In the genomic region with DNA sequence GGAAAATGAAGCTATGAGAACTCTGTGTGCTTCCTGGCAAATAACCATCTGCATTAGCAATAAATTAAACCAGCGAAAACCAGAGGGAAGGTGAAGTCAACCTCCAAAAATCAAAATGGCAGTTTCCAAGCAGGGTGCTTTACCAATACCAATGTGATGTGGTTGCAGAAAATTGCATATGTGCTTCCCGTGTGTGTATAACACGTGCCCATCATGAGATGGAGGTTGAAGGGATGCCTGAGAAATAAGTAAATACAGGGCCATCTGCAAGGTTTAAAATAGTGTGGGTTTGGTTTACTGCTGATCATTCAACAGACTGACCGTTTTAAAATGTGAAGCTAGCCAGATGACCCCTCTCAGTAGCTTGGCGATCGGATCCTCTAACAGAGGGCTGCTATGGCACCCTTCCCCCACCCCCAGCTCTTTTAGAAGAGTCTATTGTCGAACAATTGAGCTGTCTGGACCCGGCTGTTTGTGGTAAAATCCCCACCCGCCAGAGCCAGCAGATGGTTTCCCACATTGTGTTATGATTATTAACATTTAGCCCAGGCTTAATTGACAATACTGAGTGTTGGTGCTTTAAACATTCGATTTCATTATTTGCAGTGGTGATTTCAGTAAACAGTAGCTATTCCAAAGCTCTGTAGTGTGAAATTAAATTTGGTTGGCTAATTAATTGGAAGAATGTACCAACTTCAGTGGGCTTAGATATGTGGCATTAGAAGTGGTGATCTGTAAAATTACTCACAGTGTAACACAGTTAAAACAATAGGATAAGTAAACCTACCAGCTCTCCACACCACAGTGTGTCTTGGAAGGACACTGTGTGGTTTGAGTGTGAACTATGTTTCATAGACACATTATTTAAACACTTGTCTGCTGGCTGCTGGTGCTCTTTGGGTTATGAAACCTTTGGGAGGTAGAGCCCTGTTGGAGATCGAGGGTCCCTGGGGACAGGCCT, we compare ENCODE assay signal across 11 mouse cellular contexts. TPM values are rescaled to one million over a fixed set of nuclear protein-coding genes. Genes with fewer than 3 reads are reported as not detected.
A peak's percentile ranks its signal among the peaks of the same experiment; 100 is the strongest.
DNase-seq lines count a peak whose midpoint lies in the region; ATAC-seq lines count a peak whose summit lies in the region.
"Had no signal": no experiment of that assay in that cellular context is flagged by ENCODE, and none has a peak within 500 bp of the region (broad histone marks: within the 10 kb centered on the region; RNA-seq: fewer than 3 reads in every experiment).

No protein-coding gene starts in this region.

- H3K4me3 ChIP-seq in embryonic facial prominence, embryonic 11.5 days (ENCODE audit: low read depth, low read length): no peak overlapping the region
- H3K4me3 ChIP-seq in hindbrain, embryonic 15.5 days: no peak overlapping the region
- no peak overlapping the region for H3K4me3 ChIP-seq in midbrain, embryonic 16.5 days (ENCODE audit: low read depth, low read length)

- no peak overlapping the region for H3K27ac ChIP-seq in embryonic facial prominence, embryonic 11.5 days (replicated peaks; ENCODE audit: low read depth, low read length)
- peak overlapping the region; percentile 58 for H3K27ac ChIP-seq in hindbrain, embryonic 15.5 days (replicated peaks)
- H3K27ac ChIP-seq in midbrain, embryonic 16.5 days (ENCODE audit: low read length): no peak overlapping the region

- peak; percentile 37 for DNase-seq in brain, embryonic 18.5 days (ENCODE audit: low read depth, low spot score)
- DNase-seq in embryonic facial prominence, embryonic 11.5 days (ENCODE audit: low spot score): peak; percentile 6
- DNase-seq in B cell, adult 2 months: no peak
- DNase-seq in urinary bladder, adult 2 months (ENCODE audit: low spot score): no peak
- no peak for DNase-seq in left cerebral cortex, adult 8-10 months (ENCODE audit: low spot score in 2 of 2)

- 0 out of 2 replicates have a peak, but pooled peaks have one; percentile 59 for ATAC-seq in embryonic facial prominence, embryonic 11.5 days (replicated peaks; ENCODE audit: insufficient number of reproducible peaks, low FRiP score, low TSS enrichment, low read depth)
- peak; percentile 79 for ATAC-seq in hindbrain, embryonic 15.5 days (ENCODE audit: low FRiP score, low read depth)
- ATAC-seq in midbrain, embryonic 16.5 days: peak; percentile 77

- no peak overlapping the region for H3K4me2 ChIP-seq in embryonic facial prominence, embryonic 11.5 days (ENCODE audit: low read depth, low read length)
- no peak overlapping the region for H3K4me2 ChIP-seq in hindbrain, embryonic 15.5 days
- H3K4me2 ChIP-seq in midbrain, embryonic 16.5 days (ENCODE audit: low read length): no peak overlapping the region

- H3K27me3 ChIP-seq in embryonic facial prominence, embryonic 11.5 days (ENCODE audit: control insufficient read depth, insufficient read depth, low read length): no peaks in the 10 kb centered on the region
- no peaks in the 10 kb centered on the region for H3K27me3 ChIP-seq in hindbrain, embryonic 15.5 days
- no peaks in the 10 kb centered on the region for H3K27me3 ChIP-seq in midbrain, embryonic 16.5 days (ENCODE audit: control insufficient read depth, insufficient read depth, low read depth, low read length)

- WGBS in embryonic facial prominence, embryonic 11.5 days: 40% methylated on average over 11 of the region's 11 CpGs
- 23% methylated on average over 11 of the region's 11 CpGs for WGBS in hindbrain, embryonic 15.5 days
- 25% methylated on average over 11 of the region's 11 CpGs for WGBS in midbrain, embryonic 16.5 days

- H3K4me1 ChIP-seq in embryonic facial prominence, embryonic 11.5 days (ENCODE audit: control insufficient read depth, insufficient read depth, low read length): no peaks in the 10 kb centered on the region
- H3K4me1 ChIP-seq in hindbrain, embryonic 15.5 days (replicated peaks): peaks cover 13% of the 10 kb centered on the region
- peaks cover 8% of the 10 kb centered on the region; the same call in 1 of the 2 replicates for H3K4me1 ChIP-seq in midbrain, embryonic 16.5 days (ENCODE audit: control insufficient read depth, insufficient read depth, low read length)

- H3K9me3 ChIP-seq in embryonic facial prominence, embryonic 11.5 days (replicated peaks; ENCODE audit: control insufficient read depth, low read length): no peaks in the 10 kb centered on the region
- H3K9me3 ChIP-seq in hindbrain, embryonic 15.5 days: no peaks in the 10 kb centered on the region
- no peaks in the 10 kb centered on the region for H3K9me3 ChIP-seq in midbrain, embryonic 16.5 days (replicated peaks; ENCODE audit: control insufficient read depth, low read length, poor library complexity, severe bottlenecking)

- no peak overlapping the region for H3K9ac ChIP-seq in embryonic facial prominence, embryonic 11.5 days (replicated peaks; ENCODE audit: low read length)
- H3K9ac ChIP-seq in hindbrain, embryonic 15.5 days: no peak overlapping the region
- no peak overlapping the region for H3K9ac ChIP-seq in midbrain, embryonic 16.5 days (ENCODE audit: low read depth, low read length)

- H3K36me3 ChIP-seq in embryonic facial prominence, embryonic 11.5 days (replicated peaks; ENCODE audit: control insufficient read depth, insufficient read depth, low read depth, low read length): no peaks in the 10 kb centered on the region
- H3K36me3 ChIP-seq in hindbrain, embryonic 15.5 days: no peaks in the 10 kb centered on the region
- no peaks in the 10 kb centered on the region for H3K36me3 ChIP-seq in midbrain, embryonic 16.5 days (ENCODE audit: control insufficient read depth, insufficient read depth, low read length)

RNA-seq across cellular contexts. Expression of gene Gm11983, which starts 22.7 kb away (rescaled TPM):
- not detected in 2 replicates for polyA plus RNA-seq in embryonic facial prominence, embryonic 11.5 days (2014; fragmentation: Nextera tagmentation; extraction: Ambion mirVana)
- not detected in 2 replicates for polyA plus RNA-seq in hindbrain, embryonic 15.5 days (2015; fragmentation: Nextera tagmentation; extraction: Ambion mirVana)
- not detected in 2 replicates for polyA plus RNA-seq in midbrain, embryonic 16.5 days (2015; fragmentation: Nextera tagmentation; extraction: Ambion mirVana)
- polyA plus RNA-seq in urinary bladder, adult 2 months (2012; rRNA removed): not detected in 2 replicates
- total RNA-seq in left cerebral cortex, adult 8-10 months (2022): not detected
- total RNA-seq: granulocyte monocyte progenitor cell, adult 5-6 weeks; hematopoietic stem cell, adult 5-6 weeks; layer of hippocampus, postnatal 14 days had no signal
- polyA plus RNA-seq: liver, embryonic 16.5 days had no signal

Comparison
In these comparisons a context has a peak if more than half of its experiments do, and no peak if none do; other contexts are left out.
1. DNase-seq: peak in brain, embryonic 18.5 days (single experiment) and embryonic facial prominence, embryonic 11.5 days (single experiment); none in B cell, adult 2 months (0 of 2), urinary bladder, adult 2 months (single experiment) and left cerebral cortex, adult 8-10 months (0 of 2).
2. Peak in every context shown above with its lines, with median percentiles within 50 percentile points of each other: ATAC-seq.